Mouse (Mus musculus): ENCODE measurements around the gene Adap1. TPM values are rescaled to one million over a fixed set of nuclear protein-coding genes. Genes with fewer than 3 reads are reported as not detected.
A peak's percentile ranks its signal among the peaks of the same experiment; 100 is the strongest.

Adap1 gene
- polyA plus RNA-seq (2016; fragmentation: Nextera tagmentation; extraction: Ambion mirVana) = 4.5 and 4.7 TPM in 2 replicates

DNA sequence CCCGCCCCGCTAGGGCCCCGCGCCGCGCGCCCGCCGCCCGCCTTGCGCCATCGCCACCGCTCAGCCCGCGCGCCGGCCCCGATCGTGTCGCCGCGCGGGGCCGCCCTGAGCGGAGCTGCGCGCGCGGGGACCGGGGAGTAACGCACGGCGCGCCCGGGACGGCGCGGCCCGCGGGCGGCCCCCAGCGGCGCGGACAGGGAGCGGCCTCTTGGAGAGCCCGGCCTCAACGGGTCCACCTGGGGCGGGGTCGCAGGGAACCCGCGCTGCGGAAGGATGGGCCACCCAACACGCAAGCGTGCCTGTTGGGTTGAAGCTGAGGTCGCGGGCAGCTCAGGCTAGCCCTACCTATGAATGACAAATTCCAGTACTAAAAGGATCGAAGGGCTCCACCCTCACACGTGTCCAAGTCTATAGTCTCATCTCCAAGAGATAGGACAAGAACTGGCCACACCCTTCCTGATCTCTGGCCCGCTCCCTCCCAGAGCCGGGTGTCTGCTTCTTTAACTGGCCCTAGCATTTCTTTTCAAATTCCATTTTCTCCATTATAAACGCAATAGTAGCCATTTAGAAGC is at the start of gene Adap1:
Adap1 (minus strand) TSS at position 228 of the 572 bp plus-strand sequence.
- peaks cover 12% of the 10 kb centered on the region for H3K4me1 ChIP-seq
- 3% methylated on average over 43 of the region's 61 CpGs for WGBS
- no peak within 1 kb of the TSS for H3K27ac ChIP-seq (replicated peaks)
- H3K36me3 ChIP-seq = no peaks in the 10 kb centered on the region
- peaks cover 56% of the 10 kb centered on the region for H3K27me3 ChIP-seq
- H3K4me3 ChIP-seq = peak within 1 kb of the TSS; percentile 67
- peak within 1 kb of the TSS; percentile 95 for H3K4me2 ChIP-seq (replicated peaks)
- H3K9ac ChIP-seq (replicated peaks) = peak within 1 kb of the TSS; percentile 66
- ATAC-seq (ENCODE audit: low FRiP score, low read depth) = peak; percentile 73
- no peaks in the 10 kb centered on the region for H3K9me3 ChIP-seq

- no peak for ATAC-seq (ENCODE audit: low FRiP score, low read depth)
- no peaks in the 10 kb centered on the region for H3K27me3 ChIP-seq
- H3K9me3 ChIP-seq = no peaks in the 10 kb centered on the region
- 79% methylated on average over 2 of the region's 2 CpGs for WGBS
- no peak overlapping the region for H3K9ac ChIP-seq (replicated peaks)
- H3K27ac ChIP-seq (replicated peaks) = no peak overlapping the region
- H3K4me1 ChIP-seq = peaks cover 20% of the 10 kb centered on the region; the same call in 1 of the 2 replicates
- H3K4me3 ChIP-seq = no peak overlapping the region
- no peaks in the 10 kb centered on the region for H3K36me3 ChIP-seq
- H3K4me2 ChIP-seq (replicated peaks) = no peak overlapping the region
Measured at GRCm38 (mm10) chr5:139374841-139375240, 49.4 kb upstream of the Adap1 start.

DNA sequence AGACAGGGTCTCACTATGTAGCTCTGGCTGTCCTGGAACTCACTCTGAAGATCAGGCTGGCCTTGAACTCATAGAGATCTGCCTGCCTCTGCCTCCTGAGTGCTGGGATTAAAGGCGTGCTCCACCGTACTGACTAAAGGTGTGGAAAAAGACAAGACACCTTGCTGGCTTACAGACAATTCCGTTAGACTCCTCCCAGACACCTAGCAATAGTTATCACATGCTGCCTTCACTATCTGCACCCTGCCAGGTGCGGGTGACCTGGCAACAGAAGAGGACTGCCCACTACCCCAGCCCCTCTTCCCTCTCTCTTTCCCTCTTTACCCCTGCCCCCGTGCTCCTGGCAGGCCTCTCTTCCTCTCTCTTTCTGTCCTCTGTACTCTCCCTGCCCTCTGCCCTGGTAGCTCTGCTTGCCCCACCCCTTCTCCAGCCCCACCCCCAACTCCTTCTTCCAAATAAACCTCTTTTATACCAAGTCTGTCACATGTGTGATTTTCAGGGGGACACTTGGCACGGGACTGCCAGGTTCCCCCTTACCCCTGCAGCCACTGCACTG is 48.5 kb upstream of the Adap1 start:
- Histone ChIP-seq H3K27ac (replicated peaks) (no peak overlapping the region), H3K4me1 (peaks cover 18% of the 10 kb centered on the region; the same call in 1 of the 2 replicates), H3K4me2 (replicated peaks) (no peak overlapping the region), H3K4me3 (no peak overlapping the region), H3K36me3 (no peaks in the 10 kb centered on the region), H3K9me3 (no peaks in the 10 kb centered on the region), H3K9ac (replicated peaks) (no peak overlapping the region), H3K27me3 (no peaks in the 10 kb centered on the region)
- WGBS = 85% methylated on average over 6 of the region's 6 CpGs
- no peak for ATAC-seq (ENCODE audit: low FRiP score, low read depth)

- Histone ChIP-seq H3K4me1 (peaks cover 18% of the 10 kb centered on the region; the same call in 1 of the 2 replicates), H3K36me3 (no peaks in the 10 kb centered on the region), H3K4me3 (no peak overlapping the region), H3K9ac (replicated peaks) (no peak overlapping the region), H3K4me2 (replicated peaks) (no peak overlapping the region), H3K27ac (replicated peaks) (no peak overlapping the region), H3K9me3 (no peaks in the 10 kb centered on the region), H3K27me3 (no peaks in the 10 kb centered on the region)
- ATAC-seq (ENCODE audit: low FRiP score, low read depth) = no peak
- 81% methylated on average over 3 of the region's 3 CpGs for WGBS
Measured at GRCm38 (mm10) chr5:139373126-139373525, 47.7 kb upstream of the Adap1 start.

- H3K36me3 ChIP-seq = no peaks in the 10 kb centered on the region
- H3K9me3 ChIP-seq = no peaks in the 10 kb centered on the region
- H3K27ac ChIP-seq (replicated peaks) = peak overlapping the region; percentile 69; the same call in 1 of the 2 replicates
- peak overlapping the region; percentile 66 for H3K4me3 ChIP-seq
- H3K9ac ChIP-seq (replicated peaks) = peak overlapping the region; percentile 83
- peaks cover 18% of the 10 kb centered on the region; the same call in 1 of the 2 replicates for H3K4me1 ChIP-seq
- ATAC-seq (ENCODE audit: low FRiP score, low read depth) = peak; percentile 92
- peak overlapping the region; percentile 87 for H3K4me2 ChIP-seq (replicated peaks)
- WGBS = 2% methylated on average over 39 of the region's 39 CpGs
- no peaks in the 10 kb centered on the region for H3K27me3 ChIP-seq
Measured at GRCm38 (mm10) chr5:139371631-139372401, 46.4 kb upstream of the Adap1 start.

DNA sequence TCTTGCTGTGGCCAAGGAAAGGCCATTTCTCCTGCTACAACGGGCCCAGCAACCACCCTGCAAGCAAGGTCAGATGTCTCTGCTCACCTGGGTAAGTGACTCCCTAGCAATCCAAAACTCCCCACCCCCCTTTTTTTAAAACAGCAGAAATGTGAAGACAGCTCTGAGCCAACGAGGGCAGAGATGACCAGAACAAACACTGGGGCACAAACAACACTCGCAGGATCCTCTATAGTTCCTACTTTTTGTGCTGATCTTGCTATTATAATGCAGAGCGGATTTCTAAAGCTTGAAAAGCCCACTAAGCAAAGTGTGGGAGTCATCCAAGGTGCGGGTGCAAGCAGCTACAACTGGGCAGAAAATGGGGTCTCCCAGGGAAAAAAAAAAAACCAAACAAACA is 45.7 kb upstream of the Adap1 start:
- Histone ChIP-seq H3K9ac (replicated peaks) (no peak overlapping the region; the same call in 1 of the 2 replicates), H3K27ac (replicated peaks) (no peak overlapping the region), H3K27me3 (no peaks in the 10 kb centered on the region), H3K4me2 (replicated peaks) (peak overlapping the region; percentile 87), H3K9me3 (no peaks in the 10 kb centered on the region), H3K4me1 (peaks cover 18% of the 10 kb centered on the region; the same call in 1 of the 2 replicates), H3K36me3 (no peaks in the 10 kb centered on the region), H3K4me3 (no peak overlapping the region)
- no peak for ATAC-seq (ENCODE audit: low FRiP score, low read depth)
- 61% methylated on average over 5 of the region's 5 CpGs for WGBS

- no peak overlapping the region for H3K4me3 ChIP-seq
- 90% methylated on average over 6 of the region's 6 CpGs for WGBS
Measured at GRCm38 (mm10) chr5:139370336-139370735, 44.9 kb upstream of the Adap1 start.

DNA sequence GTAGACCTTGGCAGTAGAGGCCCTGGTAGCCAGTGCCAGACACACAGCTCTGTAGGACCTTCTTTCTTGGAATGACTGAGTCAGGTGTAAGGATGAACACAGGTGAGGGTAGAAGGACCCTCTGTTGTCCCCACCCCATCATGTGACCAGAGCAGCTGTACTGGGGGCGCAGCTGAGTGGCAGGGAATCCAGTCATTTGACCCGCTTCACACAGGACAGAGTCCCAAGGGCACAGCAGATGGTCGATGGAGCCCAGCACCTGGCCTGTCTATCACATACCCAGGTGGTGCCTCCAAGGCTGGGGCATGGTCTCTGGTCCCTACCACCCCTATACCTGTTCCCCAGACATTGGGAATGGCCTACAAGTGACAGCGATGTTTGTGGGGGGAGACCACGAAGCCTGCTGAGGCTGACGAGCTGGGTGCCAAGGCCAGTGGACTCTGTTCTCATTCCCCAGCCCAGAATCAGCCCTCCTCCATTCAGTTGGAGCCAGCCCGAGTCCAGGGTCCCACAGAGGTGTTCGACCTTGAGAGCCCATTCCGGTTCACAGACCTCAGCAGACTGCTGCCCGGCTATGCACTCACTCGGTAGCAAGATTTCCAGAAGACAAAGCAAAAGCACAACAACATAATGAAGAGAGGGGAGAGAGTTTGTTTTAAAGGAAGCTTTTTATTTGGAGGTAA is 43.4 kb upstream of the Adap1 start:
- no peak overlapping the region for H3K27ac ChIP-seq (replicated peaks)
- WGBS = 80% methylated on average over 11 of the region's 11 CpGs
- H3K4me3 ChIP-seq = no peak overlapping the region
- H3K4me2 ChIP-seq (replicated peaks) = no peak overlapping the region
- no peaks in the 10 kb centered on the region for H3K27me3 ChIP-seq
- H3K9ac ChIP-seq (replicated peaks) = no peak overlapping the region
- ATAC-seq (ENCODE audit: low FRiP score, low read depth) = no peak
- peaks cover 30% of the 10 kb centered on the region for H3K4me1 ChIP-seq
- H3K36me3 ChIP-seq = no peaks in the 10 kb centered on the region
- H3K9me3 ChIP-seq = no peaks in the 10 kb centered on the region

More at GRCm38 (mm10) chr5:139370336-139370735, 44.9 kb upstream of the Adap1 start:
- Histone ChIP-seq H3K4me1 (peaks cover 19% of the 10 kb centered on the region), H3K4me2 (replicated peaks) (no peak overlapping the region), H3K27me3 (no peaks in the 10 kb centered on the region), H3K27ac (replicated peaks) (no peak overlapping the region), H3K9me3 (no peaks in the 10 kb centered on the region), H3K9ac (replicated peaks) (no peak overlapping the region), H3K36me3 (no peaks in the 10 kb centered on the region)
- no peak for ATAC-seq (ENCODE audit: low FRiP score, low read depth)

DNA sequence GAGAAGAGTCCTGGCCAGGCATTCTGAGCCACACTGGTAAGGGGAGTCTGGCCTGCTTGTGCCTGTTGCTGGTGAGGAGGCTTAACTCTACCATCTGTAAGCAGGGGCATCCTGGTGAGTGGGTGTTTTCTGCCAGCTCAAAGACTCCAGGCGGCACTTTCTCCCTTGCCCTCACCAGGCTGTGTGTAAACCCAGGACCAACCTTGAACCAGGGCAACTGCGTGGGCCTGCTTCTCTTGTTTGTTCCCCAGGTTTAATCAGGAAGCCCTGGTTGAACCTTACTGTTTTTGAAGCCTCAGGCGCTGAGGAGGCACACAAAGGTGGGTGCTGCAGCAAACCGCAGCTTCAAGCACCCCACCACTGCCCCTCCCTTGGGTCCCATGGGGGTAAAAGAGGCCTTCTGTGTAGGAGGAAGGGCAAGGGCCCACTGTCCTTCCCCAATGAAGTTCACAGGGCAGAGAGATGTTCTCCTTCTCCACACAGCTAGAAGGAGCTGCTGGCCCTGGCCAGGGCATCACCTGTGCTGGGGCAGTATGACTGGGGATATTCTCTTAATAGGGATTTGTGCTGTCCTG is 42.5 kb upstream of the Adap1 start:
- peaks cover 30% of the 10 kb centered on the region for H3K4me1 ChIP-seq
- 90% methylated on average over 4 of the region's 4 CpGs for WGBS
- no peak overlapping the region for H3K4me2 ChIP-seq (replicated peaks)
- no peaks in the 10 kb centered on the region for H3K9me3 ChIP-seq
- ATAC-seq (ENCODE audit: low FRiP score, low read depth) = no peak
- no peak overlapping the region for H3K4me3 ChIP-seq
- H3K27me3 ChIP-seq = no peaks in the 10 kb centered on the region
- H3K27ac ChIP-seq (replicated peaks) = no peak overlapping the region
- H3K9ac ChIP-seq (replicated peaks) = no peak overlapping the region
- 0 out of 2 replicates have a peak, but pooled peaks cover 6% of the 10 kb centered on the region for H3K36me3 ChIP-seq

DNA sequence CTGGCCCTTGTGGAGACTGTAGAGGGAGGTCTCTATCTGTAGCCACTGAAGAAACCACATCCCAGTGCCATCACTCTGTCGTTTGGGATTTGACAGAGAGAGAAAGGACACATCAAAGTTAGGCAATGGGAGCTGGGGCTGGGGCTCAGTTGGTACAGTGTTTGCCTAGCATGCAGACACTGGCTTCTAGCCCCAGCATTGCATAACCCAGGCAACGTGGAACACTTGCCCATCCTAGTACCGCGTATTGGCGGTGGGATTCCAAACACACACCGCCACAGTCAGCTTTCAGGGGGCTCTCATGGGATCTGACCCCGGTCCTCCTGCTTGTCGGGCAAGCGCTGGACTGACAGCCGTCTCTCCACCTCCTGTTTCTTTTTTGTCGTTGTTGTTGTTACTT is 41.1 kb upstream of the Adap1 start:
- ATAC-seq (ENCODE audit: low FRiP score, low read depth) = no peak
- Histone ChIP-seq H3K36me3 (0 out of 2 replicates have a peak, but pooled peaks cover 10% of the 10 kb centered on the region), H3K9me3 (no peaks in the 10 kb centered on the region), H3K4me1 (peaks cover 21% of the 10 kb centered on the region), H3K27ac (replicated peaks) (no peak overlapping the region), H3K4me3 (no peak overlapping the region), H3K9ac (replicated peaks) (no peak overlapping the region), H3K27me3 (no peaks in the 10 kb centered on the region), H3K4me2 (replicated peaks) (no peak overlapping the region)
- WGBS = 77% methylated on average over 11 of the region's 11 CpGs

- WGBS = 91% methylated on average over 1 of the region's 1 CpGs
Measured at GRCm38 (mm10) chr5:139365827-139366226, 40.4 kb upstream of the Adap1 start.

More at GRCm38 (mm10) chr5:139365827-139366226, 40.4 kb upstream of the Adap1 start:
- H3K4me3 ChIP-seq = no peak overlapping the region
- H3K4me2 ChIP-seq (replicated peaks) = no peak overlapping the region
- H3K9me3 ChIP-seq = no peaks in the 10 kb centered on the region
- ATAC-seq (ENCODE audit: low FRiP score, low read depth) = no peak
- peaks cover 15% of the 10 kb centered on the region for H3K4me1 ChIP-seq
- H3K36me3 ChIP-seq = 0 out of 2 replicates have a peak, but pooled peaks cover 10% of the 10 kb centered on the region
- no peaks in the 10 kb centered on the region for H3K27me3 ChIP-seq
- H3K27ac ChIP-seq (replicated peaks) = no peak overlapping the region
- H3K9ac ChIP-seq (replicated peaks) = no peak overlapping the region

Data from midbrain, embryonic 12.5 days (tissue).